Mouse (Mus musculus): Measurements from ENCODE around the gene Clybl.

DNA sequence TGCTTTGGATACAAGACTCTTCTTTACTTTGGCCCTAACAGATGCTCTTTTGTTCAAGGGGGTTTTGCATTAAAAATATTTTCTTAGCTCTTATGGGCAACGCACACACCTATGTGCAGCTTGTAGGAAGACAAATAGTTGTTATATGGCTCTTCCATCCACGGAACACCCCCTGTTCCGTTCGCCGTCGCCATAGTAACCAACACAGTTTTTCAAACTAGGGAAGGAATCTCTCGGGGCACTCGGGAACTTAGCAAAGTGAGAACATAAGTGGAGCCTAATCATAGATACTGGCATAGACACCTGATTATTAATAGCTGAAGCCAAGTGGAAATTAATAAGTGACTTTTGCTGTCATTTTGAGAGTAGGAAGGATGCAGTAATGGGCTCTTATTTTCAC lies 123.6 kb downstream of the Clybl start:
- TF ChIP-seq GATA1 (IDR thresholded peaks at IDR 0.05; ENCODE audit: low read length) (no peak), TAL1 (IDR thresholded peaks at IDR 0.05; ENCODE audit: low read length) (no peak)

All from erythroblast, embryonic 14.5 days (primary cell).